Mouse (Mus musculus): Measurements from ENCODE around the gene Chic2.

GRCm38 (mm10) chr5:75051109-75051508 lies 6.5 kb upstream of the Chic2 start:
- TF ChIP-seq CTCF (IDR thresholded peaks at IDR 0.05; ENCODE audit: extremely low read depth, insufficient read depth, low read length) (no peak), POLR2A (IDR thresholded peaks at IDR 0.05; ENCODE audit: extremely low read depth, insufficient read depth, low read length) (no peak)
